Mouse (Mus musculus): ENCODE data around the gene Ripor2.

DNA sequence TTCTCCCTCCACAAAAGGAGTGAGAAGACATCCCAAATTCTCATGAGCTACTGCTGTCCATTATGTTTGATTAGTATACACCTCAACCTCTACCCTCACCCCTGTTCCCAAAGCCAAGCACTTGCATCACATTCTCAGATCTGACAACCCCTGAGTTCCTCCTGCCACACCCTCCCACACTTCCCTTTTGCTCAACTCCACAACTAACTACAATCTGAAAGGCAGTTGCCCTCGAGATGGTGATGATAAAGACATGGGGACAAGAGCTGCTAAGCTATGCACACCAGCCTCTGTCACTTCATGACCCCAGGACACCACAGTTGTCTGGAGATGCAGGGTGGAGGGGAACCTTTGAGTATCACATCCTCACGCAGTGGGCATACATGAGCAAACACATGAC is 102.5 kb downstream of the Ripor2 start:
- TF ChIP-seq TAL1 (IDR thresholded peaks at IDR 0.05; ENCODE audit: low read length) (no peak), GATA1 (IDR thresholded peaks at IDR 0.05; ENCODE audit: low read length) (no peak)

Data from erythroblast, embryonic 14.5 days (primary cell).